Mouse (Mus musculus): ENCODE measurements around the gene Ttc7b. TPM values are rescaled to one million over a fixed set of nuclear protein-coding genes. Genes with fewer than 3 reads are reported as not detected.
A peak's percentile ranks its signal among the peaks of the same experiment; 100 is the strongest.

Gene Ttc7b
- total RNA-seq, 4 experiments from 2014 or later = 134 to 191 (median 150) TPM

DNA sequence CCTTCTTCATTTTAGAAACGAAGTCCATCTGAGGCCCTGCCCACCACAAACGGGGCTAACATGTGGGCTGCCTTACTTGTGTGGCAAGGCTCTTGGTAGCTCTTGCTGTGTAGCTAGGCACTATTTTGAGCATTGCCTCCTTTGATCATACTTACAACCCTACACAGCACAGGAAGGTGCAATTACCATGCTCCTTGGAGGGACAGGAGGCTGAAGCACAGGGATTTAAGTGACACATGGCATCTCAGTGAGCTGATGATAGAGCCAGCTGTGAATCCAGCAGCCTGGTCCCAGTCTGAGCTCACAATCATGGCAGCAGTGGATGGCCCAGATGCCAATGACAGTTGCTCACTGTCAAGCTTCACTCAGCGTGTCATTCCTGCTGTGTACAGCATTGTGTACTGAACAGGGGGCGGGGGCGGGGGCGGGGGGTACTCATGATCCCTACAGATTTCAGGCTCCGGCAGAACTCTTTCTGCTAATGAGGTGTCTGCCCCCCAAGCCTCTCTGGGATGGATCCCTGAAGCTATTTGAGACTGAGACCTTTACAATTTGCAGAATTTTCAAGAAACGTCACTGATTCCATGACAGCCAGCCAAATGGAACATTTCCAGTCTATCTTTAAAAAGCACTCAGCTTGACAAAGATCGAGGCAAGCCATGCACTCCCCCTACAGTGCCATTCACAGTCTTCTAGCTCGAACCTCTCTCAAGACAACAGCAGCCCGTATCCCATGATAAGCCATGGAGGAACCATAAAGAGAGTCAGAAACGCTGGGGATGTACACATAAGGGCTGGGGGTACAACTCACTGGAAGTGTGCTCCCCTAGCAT, 130.5 kb downstream of the Ttc7b start:
- DNase-seq (ENCODE audit: low spot score in 2 of 2) = no peak

DNA sequence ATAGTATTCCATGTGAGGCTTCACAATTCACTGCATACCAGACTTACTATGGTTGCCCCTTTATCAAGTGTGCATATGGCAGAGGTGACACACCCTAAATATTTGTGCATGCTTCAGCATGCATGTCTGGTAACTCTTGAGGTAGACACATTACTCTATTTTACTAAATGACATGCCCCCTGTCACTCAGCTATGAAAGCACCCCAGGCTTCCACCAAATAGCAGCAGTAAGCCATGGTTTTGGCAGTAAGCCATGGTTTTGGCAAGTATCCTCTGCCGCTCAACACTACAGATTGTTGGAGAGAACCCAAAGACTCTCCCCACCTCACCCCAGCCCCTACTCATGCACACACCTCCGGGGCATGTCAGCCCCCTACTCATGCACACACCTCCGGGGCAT, 134.4 kb downstream of the Ttc7b start:
- no peak for DNase-seq (ENCODE audit: low spot score in 2 of 2)

DNA sequence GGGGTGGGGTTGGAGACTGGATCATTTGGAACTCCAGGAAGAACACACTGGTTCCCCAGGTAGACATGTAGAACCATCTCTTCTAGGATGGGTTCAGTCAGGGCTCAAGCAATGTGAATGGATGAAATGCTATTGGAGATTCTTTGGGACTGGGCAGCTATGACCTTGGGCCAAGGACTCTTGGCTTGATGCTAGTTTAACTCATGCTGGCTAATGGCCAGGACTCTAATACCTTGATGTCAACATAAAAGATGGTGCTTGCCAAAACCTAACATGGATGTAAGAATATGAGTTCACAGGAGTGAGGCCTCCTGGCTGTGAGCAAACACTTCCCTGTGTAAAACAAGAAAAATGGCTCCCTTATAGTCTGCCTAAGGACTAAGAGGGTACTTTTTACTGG, 138.1 kb downstream of the Ttc7b start:
- no peak for DNase-seq (ENCODE audit: low spot score in 2 of 2)

DNA sequence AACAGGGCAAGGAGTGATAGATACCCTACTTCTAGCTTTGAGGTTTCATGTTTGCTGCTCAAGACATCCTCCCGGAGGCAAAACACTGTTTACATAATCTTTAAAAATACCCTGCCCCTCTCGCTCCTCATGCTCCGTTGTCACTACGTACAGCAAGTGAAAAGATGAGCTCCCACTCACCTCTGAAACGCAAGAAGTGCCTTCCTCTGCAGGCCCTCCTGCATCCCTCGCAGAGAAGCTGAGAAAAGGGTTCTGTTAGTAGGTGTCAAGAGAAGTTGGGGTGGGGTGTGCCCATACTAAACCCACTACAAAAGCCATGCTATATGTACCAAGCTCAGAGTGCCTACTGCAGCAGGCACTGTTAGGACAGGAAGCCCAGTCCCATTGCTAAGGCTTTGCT, 138.7 kb downstream of the Ttc7b start:
- no peak for DNase-seq (ENCODE audit: low spot score in 2 of 2)

- no peak for DNase-seq (ENCODE audit: low spot score in 2 of 2)
Observed at GRCm38 (mm10) chr12:100380697-100381291, 139.8 kb downstream of the Ttc7b start.

DNA sequence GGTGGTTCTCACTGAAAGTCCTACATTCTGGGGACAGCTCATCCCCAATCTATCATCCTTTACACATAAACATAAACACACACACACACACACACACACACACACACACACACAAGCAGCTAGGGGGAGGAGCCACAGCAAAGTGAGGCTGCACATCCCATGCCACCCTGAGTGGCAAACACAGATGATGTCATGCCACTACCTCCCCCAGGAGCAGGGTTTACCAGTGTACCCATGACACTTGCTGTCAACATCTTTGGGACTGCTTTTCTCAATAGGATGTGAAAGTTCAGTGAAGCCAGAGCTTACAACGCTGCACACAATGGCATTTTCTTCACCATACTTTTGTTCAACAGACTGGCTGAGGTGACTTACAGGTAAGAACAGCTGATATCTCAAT, 140.8 kb downstream of the Ttc7b start:
- no peak for DNase-seq (ENCODE audit: low spot score in 2 of 2)

DNA sequence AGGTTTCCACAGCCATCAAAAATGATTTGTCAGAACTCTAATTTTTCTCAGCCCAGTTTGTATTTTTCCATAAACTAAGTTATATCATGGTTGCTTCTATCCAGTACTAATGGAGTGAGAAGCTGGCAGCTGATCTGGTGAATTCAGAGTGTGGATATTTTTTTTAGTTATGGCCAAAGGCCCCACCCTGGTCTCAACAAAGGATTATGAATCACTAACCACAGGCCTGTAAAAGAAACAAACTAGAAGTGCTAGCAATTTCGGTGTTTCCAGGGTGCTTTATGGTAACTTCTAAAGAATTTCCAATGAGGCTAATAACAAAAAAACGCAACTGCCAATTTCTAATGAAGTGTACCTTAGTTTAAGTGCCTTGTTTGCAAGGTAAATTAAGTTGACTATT, 142.4 kb downstream of the Ttc7b start:
- no peak for DNase-seq (ENCODE audit: low spot score in 2 of 2)

- DNase-seq (ENCODE audit: low spot score in 2 of 2) = no peak
Observed at GRCm38 (mm10) chr12:100377791-100378190, 142.8 kb downstream of the Ttc7b start.

- DNase-seq (ENCODE audit: low spot score in 2 of 2) = no peak
Observed at GRCm38 (mm10) chr12:100375801-100376200, 144.8 kb downstream of the Ttc7b start.

- no peak for DNase-seq (ENCODE audit: low spot score in 2 of 2)
Observed at GRCm38 (mm10) chr12:100372785-100373184, 147.8 kb downstream of the Ttc7b start.

DNA sequence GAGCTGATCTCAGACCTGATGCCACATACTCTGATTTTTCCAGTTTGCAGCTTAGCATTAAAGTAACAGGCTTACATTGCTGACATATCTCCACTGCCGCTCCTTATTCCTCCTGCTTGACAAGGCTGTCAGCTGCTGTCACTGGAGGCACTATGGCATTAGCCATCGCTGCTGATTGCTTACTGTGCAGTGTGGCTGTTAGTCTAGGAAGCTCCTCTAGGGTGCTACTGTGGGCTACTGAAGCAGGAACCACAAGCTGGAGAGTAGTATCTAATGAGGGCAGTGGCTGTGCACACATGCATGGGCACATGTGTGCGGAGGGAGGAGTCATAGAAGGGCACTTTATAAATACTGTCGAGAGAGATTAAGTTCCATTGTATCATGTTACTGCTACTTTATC, 148.6 kb downstream of the Ttc7b start:
- no peak for DNase-seq (ENCODE audit: low spot score in 2 of 2)

DNA sequence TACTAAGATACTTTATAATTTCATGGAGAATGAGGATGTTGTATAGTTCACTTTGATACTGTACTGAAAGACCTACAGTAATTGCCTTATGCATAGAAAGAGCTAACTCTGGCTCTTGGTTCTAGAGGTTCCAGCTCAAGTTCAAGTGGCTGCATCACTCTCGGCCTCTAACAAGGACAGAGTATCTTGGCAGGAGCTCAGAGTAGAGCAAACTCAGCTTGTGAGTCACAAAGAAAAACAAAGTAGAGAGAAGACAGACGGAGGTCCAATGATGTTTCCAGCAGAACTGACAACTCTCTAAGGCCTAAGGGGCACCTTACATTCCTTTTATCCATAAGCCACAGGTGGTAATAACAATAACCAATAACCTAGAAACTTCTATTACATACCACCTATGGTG, 150.8 kb downstream of the Ttc7b start:
- DNase-seq (ENCODE audit: low spot score in 2 of 2) = no peak

DNA sequence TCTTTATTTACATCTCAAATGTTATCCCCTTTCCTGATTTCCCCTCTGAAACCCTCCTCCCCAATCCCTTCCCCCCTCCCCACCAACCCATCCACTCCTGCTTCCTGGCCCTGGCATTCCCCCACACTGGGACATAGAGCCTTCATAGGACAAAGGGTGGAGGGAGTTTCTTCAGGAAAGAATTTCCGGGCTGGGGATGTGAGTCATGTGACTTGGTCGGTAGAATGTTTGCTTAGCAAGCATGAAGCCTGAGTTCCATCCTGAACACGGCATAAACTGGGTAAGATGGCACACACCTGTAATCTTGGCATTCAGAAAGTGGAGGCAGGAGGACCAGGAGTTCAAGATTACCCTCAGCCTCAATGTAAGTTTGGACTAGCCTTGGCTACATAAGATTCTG, 151.4 kb downstream of the Ttc7b start:
- no peak for DNase-seq (ENCODE audit: low spot score in 2 of 2)

- DNase-seq (ENCODE audit: low spot score in 2 of 2) = peak in 1 of 2 experiments; percentile 24
Observed at GRCm38 (mm10) chr12:100361330-100361729, 159.3 kb downstream of the Ttc7b start.

- no peak for DNase-seq (ENCODE audit: low spot score in 2 of 2)
Observed at GRCm38 (mm10) chr12:100358040-100358620, 162.5 kb downstream of the Ttc7b start.

- no peak for DNase-seq (ENCODE audit: low spot score in 2 of 2)
Observed at GRCm38 (mm10) chr12:100356407-100356806, 164.2 kb downstream of the Ttc7b start.

DNA sequence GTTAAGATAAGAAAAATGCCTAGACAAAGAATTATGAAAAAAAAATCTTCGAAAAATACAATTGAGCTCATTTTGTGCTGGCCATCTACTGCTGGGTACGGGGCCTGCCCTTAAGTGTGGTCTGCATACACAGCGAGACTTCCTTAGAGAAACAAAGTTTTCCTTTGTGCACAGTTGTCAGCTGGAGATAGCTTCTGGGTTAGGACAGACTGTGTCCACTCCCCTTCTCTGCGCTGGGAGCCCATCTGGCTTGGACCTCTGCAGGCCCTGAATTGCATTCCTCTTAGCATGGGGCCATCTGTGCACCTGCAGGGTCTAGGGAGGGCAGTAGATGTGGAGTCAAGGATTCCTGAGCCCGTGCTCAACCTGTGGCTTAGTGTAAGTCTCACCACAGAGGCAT, 165.1 kb downstream of the Ttc7b start:
- no peak for DNase-seq (ENCODE audit: low spot score in 2 of 2)

DNA sequence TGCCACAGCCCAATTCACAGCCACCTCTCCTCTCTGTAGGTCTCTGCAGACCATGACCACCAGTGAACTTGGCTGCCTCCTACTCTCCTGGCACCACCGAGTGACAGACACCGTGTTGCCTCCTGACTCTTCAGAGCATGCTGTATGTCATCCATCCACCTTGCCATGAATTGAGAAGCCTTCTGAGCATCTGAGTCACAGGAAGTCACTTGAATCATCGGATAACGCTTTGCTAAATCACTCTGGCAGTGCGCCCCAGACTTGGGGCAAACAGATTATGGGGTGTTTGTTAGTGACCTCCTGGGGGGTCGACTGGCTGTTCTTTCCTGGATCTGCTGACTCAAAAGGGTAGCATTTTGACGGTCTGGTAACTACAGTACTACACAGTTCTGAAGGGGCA, 166.7 kb downstream of the Ttc7b start:
- DNase-seq (ENCODE audit: low spot score in 2 of 2) = no peak

DNA sequence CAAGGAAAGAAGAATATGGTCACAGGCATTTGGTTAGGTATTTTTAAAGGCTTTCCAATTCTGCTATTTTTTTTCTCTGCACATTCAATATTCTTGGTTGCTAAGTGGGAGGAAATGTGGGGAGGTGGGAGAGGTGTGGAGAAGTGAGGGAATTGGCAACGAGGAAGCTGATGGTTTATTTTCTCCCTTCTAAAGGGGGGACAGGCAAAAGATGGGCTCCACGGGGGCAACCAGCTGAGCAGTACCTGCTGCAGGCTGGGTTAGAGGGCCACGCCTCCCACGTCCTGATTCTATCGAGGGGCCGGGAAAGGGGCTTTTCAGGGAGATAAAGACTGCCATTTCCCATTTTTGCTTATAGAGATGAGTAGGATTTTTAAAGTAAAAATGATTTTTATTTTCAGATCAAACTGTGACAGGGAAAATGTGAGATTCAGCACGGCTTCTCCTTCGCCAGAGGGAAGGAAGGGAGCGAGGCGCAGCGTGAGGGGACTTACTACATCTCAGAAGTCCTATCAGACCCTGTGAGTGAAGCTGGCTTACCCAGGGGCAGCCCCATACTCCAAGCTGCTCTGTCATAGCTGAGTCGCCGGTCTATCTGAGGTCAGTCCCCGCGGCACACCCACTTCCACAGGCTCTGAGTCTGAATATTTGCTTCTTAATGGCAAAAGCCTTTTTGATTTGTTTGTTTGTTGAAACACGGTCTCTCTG, 167.4 kb downstream of the Ttc7b start:
- DNase-seq (ENCODE audit: low spot score in 2 of 2) = no peak

DNA sequence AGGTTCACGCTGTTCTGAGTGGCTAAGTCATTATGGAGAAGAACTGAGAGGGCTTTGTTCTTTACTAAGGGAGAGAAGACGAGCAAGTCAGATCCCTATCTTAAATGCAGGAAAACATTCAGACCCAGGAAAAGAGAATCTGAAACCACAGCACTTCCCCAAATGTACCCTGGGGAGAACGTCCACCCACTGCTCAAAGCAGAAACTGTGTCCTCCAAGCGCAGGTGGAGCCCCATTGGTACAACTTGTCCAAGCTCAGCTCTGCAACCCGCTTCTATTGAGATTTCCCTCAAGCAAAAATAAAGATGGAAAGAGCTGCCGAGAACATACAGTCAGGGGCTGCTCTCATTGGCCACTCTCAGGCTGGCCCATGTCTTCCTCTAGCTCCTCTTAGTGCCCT, 168.5 kb downstream of the Ttc7b start:
- no peak for DNase-seq (ENCODE audit: low spot score in 2 of 2)

GRCm38 (mm10) chr12:100343554-100343953, 177.1 kb downstream of the Ttc7b start:
- DNase-seq (ENCODE audit: low spot score in 2 of 2) = no peak

GRCm38 (mm10) chr12:100341614-100342013, 179.0 kb downstream of the Ttc7b start:
- DNase-seq (ENCODE audit: low spot score in 2 of 2) = no peak

All from gastrocnemius, adult 8-10 months (tissue).